Mouse (Mus musculus): Measurements from ENCODE around the gene Glud1.

DNA sequence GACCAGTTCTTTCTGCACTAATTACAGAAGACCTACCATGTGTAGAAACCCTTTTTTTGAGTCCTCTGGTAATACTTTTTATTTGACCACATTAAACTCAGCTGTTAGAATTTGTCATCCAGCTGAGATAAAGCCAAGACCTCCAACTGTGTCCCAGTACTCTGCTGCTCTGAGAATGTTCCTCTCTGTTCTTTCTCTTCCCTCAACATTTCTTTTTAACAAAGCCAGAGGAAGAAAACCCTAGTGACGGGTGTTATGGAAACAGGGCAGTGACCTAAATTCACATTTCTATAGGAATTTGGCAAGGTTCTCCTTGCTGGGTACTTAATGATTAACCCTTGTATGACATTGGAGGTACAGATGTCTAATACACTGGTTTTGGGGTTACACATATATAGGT, 28.9 kb downstream of the Glud1 start:
- TF ChIP-seq POLR2A (IDR thresholded peaks at IDR 0.05; ENCODE audit: low read depth, low read length) = no peak
- TF ChIP-seq CTCF (conservative IDR thresholded peaks at IDR 0.05; ENCODE audit: insufficient read depth, insufficient read length, low read depth, low read length) = no peak
